Mouse (Mus musculus): ENCODE results near the gene Fbxo2.
"Not testable (repeated sequence)": the region's sequence is repeated elsewhere in the genome, so short reads cannot be mapped to it uniquely, and the experiment has no call there.

Fbxo2 gene

DNA sequence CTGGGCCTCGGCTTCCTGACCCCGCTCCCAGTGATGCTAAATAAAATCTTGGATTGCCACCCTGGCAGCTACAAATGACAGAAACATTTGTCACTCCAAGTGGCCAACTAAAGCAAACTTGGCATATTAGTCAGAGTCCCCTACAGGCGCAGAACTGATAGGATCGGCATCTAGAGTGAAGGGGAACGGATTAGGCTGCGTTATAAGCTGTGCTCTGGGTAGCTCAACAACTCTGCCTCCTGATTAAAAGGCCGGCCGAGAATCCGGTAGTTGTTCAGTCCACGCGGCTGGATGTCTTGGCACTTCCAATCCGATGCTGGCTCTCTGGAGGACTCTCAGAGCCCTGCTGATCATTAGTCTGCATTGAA is 14.1 kb downstream of the Fbxo2 start:
- DNase-seq (ENCODE audit: low spot score in 2 of 2): no peak

DNA sequence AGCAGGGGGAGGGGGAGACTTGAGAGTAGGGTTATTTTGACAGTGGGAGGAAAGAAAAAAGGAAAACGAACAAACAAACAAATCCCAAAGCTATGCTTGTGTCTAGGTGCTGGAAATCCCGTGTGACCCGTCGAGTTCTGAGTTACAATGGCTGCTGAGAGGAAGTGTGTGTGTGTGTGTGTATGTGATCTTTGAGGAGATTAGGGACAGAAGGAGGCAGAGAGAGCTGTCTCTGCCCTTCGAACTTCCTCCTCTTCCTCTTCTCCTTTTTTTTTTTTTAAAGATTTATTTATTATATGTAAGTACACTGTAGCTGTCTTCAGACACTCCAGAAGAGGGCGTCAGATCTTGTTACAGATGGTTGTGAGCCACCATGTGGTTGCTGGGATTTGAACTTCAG is 16.2 kb downstream of the Fbxo2 start:
- DNase-seq (ENCODE audit: low spot score in 2 of 2): not testable (repeated sequence)

DNA sequence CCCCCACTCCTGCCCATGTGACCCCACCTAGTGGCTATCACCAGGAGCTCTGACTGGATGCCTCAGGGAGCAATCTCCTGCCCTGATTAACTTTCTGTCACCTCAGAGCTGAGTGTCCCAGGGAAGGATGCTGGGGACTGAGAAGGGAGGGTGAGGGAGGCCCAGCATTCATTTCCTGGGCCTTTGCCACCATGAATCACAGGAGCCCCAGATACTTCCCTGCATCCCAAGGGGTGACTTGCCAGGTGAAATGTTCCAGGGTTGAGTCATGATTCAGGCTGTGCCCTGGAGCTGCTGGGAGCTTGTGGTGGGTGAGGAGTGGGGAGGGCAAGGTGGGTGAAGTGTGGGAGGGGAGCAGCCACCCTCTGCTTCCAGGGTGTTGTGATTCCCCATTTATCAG is 17.3 kb downstream of the Fbxo2 start:
- no peak for DNase-seq (ENCODE audit: low spot score in 2 of 2)

DNA sequence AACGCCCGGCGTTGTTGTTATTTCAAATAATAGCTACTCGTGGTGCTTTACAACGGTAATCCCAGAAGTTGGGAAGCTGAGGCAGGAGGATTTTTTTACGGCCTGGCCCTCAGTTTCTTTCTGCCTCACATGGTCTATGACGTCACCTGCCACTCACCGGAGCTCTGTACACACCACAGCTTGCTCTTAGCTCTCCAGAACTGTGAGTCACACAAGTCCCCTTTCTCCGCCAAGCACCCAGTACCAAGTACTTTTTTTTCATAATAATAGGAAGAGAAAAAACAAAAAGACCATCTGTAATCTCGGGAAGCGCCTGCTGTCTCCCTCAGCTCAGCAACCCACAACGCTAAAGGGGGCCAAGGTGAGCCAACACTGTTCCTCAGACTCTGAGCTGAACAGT is 21.1 kb downstream of the Fbxo2 start:
- no peak for DNase-seq (ENCODE audit: low spot score in 2 of 2)

DNA sequence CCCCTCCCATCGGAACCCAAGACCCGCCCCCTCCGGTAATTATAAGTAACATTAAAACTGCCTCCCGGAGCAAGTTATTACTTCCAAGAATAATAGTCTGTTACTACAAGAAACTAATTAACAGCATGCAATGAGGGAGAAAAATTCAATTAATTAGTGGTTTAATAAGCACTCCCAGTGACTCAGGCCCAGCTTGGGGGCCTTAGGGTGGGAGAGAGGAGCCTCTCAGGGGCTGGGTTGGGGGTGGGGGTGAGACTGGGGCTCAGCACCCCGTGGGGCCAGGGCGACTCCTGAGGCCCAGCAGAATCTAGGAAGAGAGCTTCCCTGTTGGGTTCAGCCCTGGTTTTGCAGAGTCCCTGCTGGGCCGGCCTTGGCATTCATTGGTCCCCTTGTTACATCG is 21.9 kb downstream of the Fbxo2 start:
- no peak for DNase-seq (ENCODE audit: low spot score in 2 of 2)

- no peak for DNase-seq (ENCODE audit: low spot score in 2 of 2)
Observed at GRCm38 (mm10) chr4:148184564-148184963, 24.1 kb downstream of the Fbxo2 start.

GRCm38 (mm10) chr4:148185819-148186218 is 25.4 kb downstream of the Fbxo2 start:
- DNase-seq (ENCODE audit: low spot score in 2 of 2): no peak

- DNase-seq (ENCODE audit: low spot score in 2 of 2): not testable (repeated sequence)
Observed at GRCm38 (mm10) chr4:148188767-148189166, 28.3 kb downstream of the Fbxo2 start.

DNA sequence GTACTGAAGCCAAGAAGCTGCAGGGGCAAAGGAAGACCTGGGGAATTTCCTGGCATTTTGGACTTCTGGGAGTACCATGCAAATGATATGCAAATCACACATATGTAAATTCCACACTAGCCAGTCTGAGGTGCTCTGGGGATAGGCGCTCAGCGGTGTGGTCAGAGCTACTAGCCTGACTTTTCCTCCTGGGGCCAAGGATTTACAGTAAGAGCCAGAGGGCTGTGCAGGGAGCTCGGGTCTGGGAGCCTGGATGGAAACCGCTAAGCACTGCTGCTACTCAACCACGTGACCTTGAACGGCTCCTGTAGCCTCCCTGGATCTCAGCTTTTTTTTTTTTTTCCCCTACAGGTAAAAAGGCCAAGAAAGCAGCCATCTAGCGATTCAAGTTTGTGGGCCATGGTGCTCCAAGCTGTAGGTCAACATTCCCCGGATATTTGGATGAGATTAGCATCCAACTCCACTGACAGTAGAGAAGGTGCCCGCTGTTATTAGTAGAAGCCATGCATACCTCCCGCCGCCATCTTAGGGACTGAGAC is 32.4 kb downstream of the Fbxo2 start:
- DNase-seq (ENCODE audit: low spot score in 2 of 2): no peak

GRCm38 (mm10) chr4:148194400-148194799 is 34.0 kb downstream of the Fbxo2 start:
- no peak for DNase-seq (ENCODE audit: low spot score in 2 of 2)

GRCm38 (mm10) chr4:148198721-148199120 is 38.3 kb downstream of the Fbxo2 start:
- DNase-seq (ENCODE audit: low spot score in 2 of 2): no peak

DNA sequence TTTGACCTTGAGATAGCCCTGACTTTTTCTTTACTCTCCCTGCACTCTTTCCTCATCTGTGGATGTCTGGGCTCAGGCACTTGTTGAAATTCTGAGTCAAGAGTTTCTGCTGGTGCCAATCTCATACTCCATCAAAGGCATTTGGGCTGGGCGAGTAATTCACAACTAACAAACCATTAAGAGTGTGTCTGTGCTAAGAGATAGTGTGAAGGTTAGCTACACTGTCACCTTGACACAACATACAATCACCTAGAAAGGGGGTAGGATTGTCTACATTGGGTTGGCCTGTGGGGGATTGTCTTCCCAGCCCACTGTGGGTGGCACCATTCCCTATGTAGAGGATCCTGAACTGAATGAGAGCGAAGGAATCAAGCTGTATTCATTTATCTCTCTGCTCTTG is 43.1 kb downstream of the Fbxo2 start:
- no peak for DNase-seq (ENCODE audit: low spot score in 2 of 2)

GRCm38 (mm10) chr4:148204061-148204872 is 43.8 kb downstream of the Fbxo2 start:
- no peak for DNase-seq (ENCODE audit: low spot score in 2 of 2)

DNA sequence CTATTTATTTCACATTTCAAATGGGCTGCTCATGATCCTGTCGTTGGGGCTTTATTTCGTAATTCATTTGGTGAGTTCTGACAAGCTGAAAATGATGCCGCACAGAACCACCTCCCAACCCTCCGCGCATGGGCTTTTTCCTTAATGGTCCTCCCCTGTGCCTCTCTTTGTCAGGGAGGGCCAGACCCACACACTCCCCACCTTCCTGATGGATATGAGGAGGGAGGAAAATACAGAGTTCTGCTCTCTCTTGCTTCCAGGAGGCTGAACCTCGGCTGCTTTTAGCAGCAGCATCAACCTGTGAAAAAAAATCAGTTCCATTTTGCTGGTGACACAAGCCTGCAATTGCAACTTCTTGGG is 44.4 kb downstream of the Fbxo2 start:
- DNase-seq (ENCODE audit: low spot score in 2 of 2): no peak

DNA sequence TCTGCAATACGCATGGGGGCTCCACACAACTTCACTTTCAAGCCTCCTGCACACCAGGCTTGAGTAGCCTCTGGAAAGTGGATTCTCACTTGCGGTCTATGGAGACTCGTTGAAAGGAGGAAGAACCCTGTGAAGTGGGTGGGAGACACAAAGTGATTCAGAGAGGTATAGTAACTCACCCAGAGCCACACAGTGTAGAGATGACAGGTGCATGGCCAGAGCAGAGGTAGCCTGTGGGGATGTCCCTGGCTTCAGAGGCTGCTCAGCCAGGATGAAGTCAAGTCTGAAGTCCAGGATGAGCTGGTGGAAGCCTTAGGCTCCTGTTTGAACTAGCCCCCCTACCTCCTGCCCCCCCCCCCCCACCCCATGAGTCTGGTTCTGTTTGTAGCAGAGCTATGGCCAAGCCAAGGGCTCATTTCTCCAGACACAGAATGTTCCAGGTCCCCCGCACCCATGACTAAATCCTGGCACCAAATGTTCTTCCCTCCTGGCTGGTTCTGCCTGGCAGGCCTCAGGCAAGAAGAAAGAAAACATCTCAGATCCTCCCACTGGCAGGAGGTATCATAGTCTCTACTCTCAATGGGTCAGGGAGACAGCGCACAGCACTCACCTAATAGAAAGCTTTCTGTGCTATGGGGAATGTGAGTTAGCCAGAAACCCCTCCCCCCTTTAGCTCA is 54.2 kb downstream of the Fbxo2 start:
- DNase-seq (ENCODE audit: low spot score in 2 of 2): no peak

DNA sequence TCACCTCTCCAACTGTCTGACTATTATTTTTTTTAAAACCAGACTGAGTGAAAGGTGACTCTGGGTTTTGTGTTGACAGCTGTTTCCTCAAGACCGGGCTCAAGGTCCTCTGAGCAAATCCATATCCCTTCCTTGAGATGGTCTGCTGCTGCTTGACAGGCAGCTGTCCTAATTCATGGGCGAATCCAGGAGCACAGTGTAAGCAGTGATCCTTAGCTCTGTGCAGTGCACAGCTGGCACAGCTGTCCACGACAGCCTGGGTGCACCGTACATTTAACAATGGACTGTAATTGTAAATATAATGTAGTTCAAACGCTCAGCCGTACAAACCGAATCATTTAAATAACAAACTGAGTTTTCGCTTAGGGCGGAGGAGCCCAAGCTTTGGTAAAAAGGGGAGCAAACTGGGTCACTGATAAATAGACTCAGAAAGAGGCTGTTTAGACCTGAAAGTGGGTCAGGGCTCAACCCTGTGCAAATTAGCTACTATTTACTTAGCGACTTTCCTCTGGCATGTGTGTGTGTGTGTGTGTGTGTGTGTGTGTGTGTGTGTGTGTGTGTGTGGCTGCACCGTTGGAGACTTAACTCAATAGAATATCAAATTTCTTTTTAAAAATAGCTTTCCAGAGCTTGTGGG is 55.0 kb downstream of the Fbxo2 start:
- no peak for DNase-seq (ENCODE audit: low spot score in 2 of 2)
